Mouse (Mus musculus): ENCODE measurements at regions not wholly inside any gene's neighbourhood (a gene's known extent, or its start where the extent isn't known, plus 50 kb on each side); places are given as distances from the start of the nearest gene placed in this dataset.
A peak's percentile ranks its signal among the peaks of the same experiment; 100 is the strongest.

GRCm38 (mm10) chr10:83944897-83945296 lies 222.2 kb downstream of the 1500009L16Rik start:
- H3K36me3 ChIP-seq: no peaks in the 10 kb centered on the region
- WGBS: 94% methylated on average over 10 of the region's 10 CpGs
- H3K4me1 ChIP-seq: peaks cover 7% of the 10 kb centered on the region; the same call in 1 of the 2 replicates
- no peak for ATAC-seq (ENCODE audit: low FRiP score, low read depth)
- no peak overlapping the region for H3K27ac ChIP-seq
- H3K4me2 ChIP-seq (replicated peaks): no peak overlapping the region
- H3K4me3 ChIP-seq: no peak overlapping the region
- H3K27me3 ChIP-seq: no peaks in the 10 kb centered on the region
- H3K9ac ChIP-seq: no peak overlapping the region
- no peaks in the 10 kb centered on the region for H3K9me3 ChIP-seq

GRCm38 (mm10) chr10:83945503-83945902 lies 222.8 kb downstream of the 1500009L16Rik start:
- no peaks in the 10 kb centered on the region for H3K27me3 ChIP-seq
- peaks cover 7% of the 10 kb centered on the region; the same call in 1 of the 2 replicates for H3K4me1 ChIP-seq
- H3K4me3 ChIP-seq: no peak overlapping the region
- no peak for ATAC-seq (ENCODE audit: low FRiP score, low read depth)
- no peaks in the 10 kb centered on the region for H3K36me3 ChIP-seq
- H3K9ac ChIP-seq: no peak overlapping the region
- no peak overlapping the region for H3K4me2 ChIP-seq (replicated peaks)
- 52% methylated on average over 9 of the region's 9 CpGs for WGBS
- no peaks in the 10 kb centered on the region for H3K9me3 ChIP-seq
- H3K27ac ChIP-seq: no peak overlapping the region

GRCm38 (mm10) chr10:83946186-83947176 lies 223.8 kb downstream of the 1500009L16Rik start:
- H3K9me3 ChIP-seq: no peaks in the 10 kb centered on the region
- no peak overlapping the region for H3K27ac ChIP-seq
- H3K4me2 ChIP-seq (replicated peaks): no peak overlapping the region
- no peak overlapping the region for H3K9ac ChIP-seq
- peaks cover 7% of the 10 kb centered on the region; the same call in 1 of the 2 replicates for H3K4me1 ChIP-seq
- H3K36me3 ChIP-seq: no peaks in the 10 kb centered on the region
- no peak for ATAC-seq (ENCODE audit: low FRiP score, low read depth)
- 75% methylated on average over 11 of the region's 11 CpGs for WGBS
- no peak overlapping the region for H3K4me3 ChIP-seq
- H3K27me3 ChIP-seq: no peaks in the 10 kb centered on the region

- Histone ChIP-seq H3K9ac (no peak overlapping the region), H3K27me3 (no peaks in the 10 kb centered on the region), H3K27ac (no peak overlapping the region), H3K9me3 (no peaks in the 10 kb centered on the region), H3K36me3 (no peaks in the 10 kb centered on the region), H3K4me2 (replicated peaks) (no peak overlapping the region), H3K4me3 (no peak overlapping the region), H3K4me1 (no peaks in the 10 kb centered on the region)
- ATAC-seq (ENCODE audit: low FRiP score, low read depth): no peak; the same call in 1 of the 2 replicates
- WGBS: 38% methylated on average over 18 of the region's 18 CpGs
Observed at GRCm38 (mm10) chr10:83957118-83957759, 234.6 kb downstream of the 1500009L16Rik start.

GRCm38 (mm10) chr10:83958397-83958796 lies 235.7 kb downstream of the 1500009L16Rik start:
- no peaks in the 10 kb centered on the region for H3K9me3 ChIP-seq
- H3K4me3 ChIP-seq: no peak overlapping the region
- H3K36me3 ChIP-seq: no peaks in the 10 kb centered on the region
- no peak overlapping the region for H3K27ac ChIP-seq
- no peaks in the 10 kb centered on the region for H3K4me1 ChIP-seq
- H3K9ac ChIP-seq: no peak overlapping the region
- no peaks in the 10 kb centered on the region; the same call in 1 of the 2 replicates for H3K27me3 ChIP-seq
- ATAC-seq (ENCODE audit: low FRiP score, low read depth): no peak
- 87% methylated on average over 3 of the region's 3 CpGs for WGBS
- H3K4me2 ChIP-seq (replicated peaks): no peak overlapping the region

GRCm38 (mm10) chr10:83958826-83959225 lies 236.2 kb downstream of the 1500009L16Rik start:
- 88% methylated on average over 2 of the region's 2 CpGs for WGBS
- H3K4me1 ChIP-seq: no peaks in the 10 kb centered on the region
- no peaks in the 10 kb centered on the region for H3K9me3 ChIP-seq

GRCm38 (mm10) chr10:83963232-83963760 lies 240.6 kb downstream of the 1500009L16Rik start:
- Histone ChIP-seq H3K9ac (no peak overlapping the region), H3K36me3 (no peaks in the 10 kb centered on the region), H3K4me3 (no peak overlapping the region), H3K27me3 (no peaks in the 10 kb centered on the region; the same call in 1 of the 2 replicates), H3K4me2 (replicated peaks) (no peak overlapping the region), H3K27ac (no peak overlapping the region), H3K9me3 (no peaks in the 10 kb centered on the region), H3K4me1 (peaks cover 5% of the 10 kb centered on the region)
- WGBS: 79% methylated on average over 12 of the region's 12 CpGs
- ATAC-seq (ENCODE audit: low FRiP score, low read depth): no peak

More at GRCm38 (mm10) chr10:83958826-83959225, 236.2 kb downstream of the 1500009L16Rik start:
- Histone ChIP-seq H3K36me3 (no peaks in the 10 kb centered on the region), H3K27ac (no peak overlapping the region), H3K27me3 (no peaks in the 10 kb centered on the region; the same call in 1 of the 2 replicates), H3K4me3 (no peak overlapping the region), H3K9ac (no peak overlapping the region), H3K4me2 (replicated peaks) (no peak overlapping the region)
- ATAC-seq (ENCODE audit: low FRiP score, low read depth): no peak

- 28% methylated on average over 12 of the region's 12 CpGs for WGBS
Observed at GRCm38 (mm10) chr10:83963779-83964643, 241.3 kb downstream of the 1500009L16Rik start.

GRCm38 (mm10) chr10:83964838-83965237 lies 242.2 kb downstream of the 1500009L16Rik start:
- Histone ChIP-seq H3K4me2 (replicated peaks) (no peak overlapping the region), H3K4me3 (no peak overlapping the region), H3K36me3 (no peaks in the 10 kb centered on the region), H3K27ac (no peak overlapping the region), H3K27me3 (no peaks in the 10 kb centered on the region; the same call in 1 of the 2 replicates), H3K9me3 (no peaks in the 10 kb centered on the region), H3K4me1 (peaks cover 8% of the 10 kb centered on the region), H3K9ac (no peak overlapping the region)
- no peak for ATAC-seq (ENCODE audit: low FRiP score, low read depth)
- 65% methylated on average over 5 of the region's 5 CpGs for WGBS

More at GRCm38 (mm10) chr10:83963779-83964643, 241.3 kb downstream of the 1500009L16Rik start:
- H3K4me2 ChIP-seq (replicated peaks): no peak overlapping the region
- no peak overlapping the region for H3K9ac ChIP-seq
- no peaks in the 10 kb centered on the region; the same call in 1 of the 2 replicates for H3K27me3 ChIP-seq
- no peaks in the 10 kb centered on the region for H3K36me3 ChIP-seq
- H3K4me1 ChIP-seq: peaks cover 5% of the 10 kb centered on the region
- ATAC-seq (ENCODE audit: low FRiP score, low read depth): no peak
- no peak overlapping the region for H3K4me3 ChIP-seq
- H3K27ac ChIP-seq: no peak overlapping the region
- no peaks in the 10 kb centered on the region for H3K9me3 ChIP-seq

GRCm38 (mm10) chr10:83970501-83970900 lies 247.8 kb downstream of the 1500009L16Rik start:
- no peak overlapping the region for H3K4me3 ChIP-seq
- peaks cover 21% of the 10 kb centered on the region for H3K4me1 ChIP-seq
- H3K27ac ChIP-seq: no peak overlapping the region
- H3K27me3 ChIP-seq: no peaks in the 10 kb centered on the region
- 55% methylated on average over 3 of the region's 3 CpGs for WGBS
- no peak overlapping the region for H3K4me2 ChIP-seq (replicated peaks)
- no peak for ATAC-seq (ENCODE audit: low FRiP score, low read depth)
- H3K9me3 ChIP-seq: no peaks in the 10 kb centered on the region
- no peaks in the 10 kb centered on the region for H3K36me3 ChIP-seq
- no peak overlapping the region for H3K9ac ChIP-seq

- Histone ChIP-seq H3K9ac (no peak overlapping the region), H3K9me3 (no peaks in the 10 kb centered on the region), H3K4me1 (peaks cover 20% of the 10 kb centered on the region), H3K36me3 (no peaks in the 10 kb centered on the region), H3K4me3 (no peak overlapping the region), H3K27ac (peak overlapping the region; percentile 15; the same call in 1 of the 2 replicates), H3K27me3 (no peaks in the 10 kb centered on the region), H3K4me2 (replicated peaks) (no peak overlapping the region)
- peak; percentile 78 for ATAC-seq (ENCODE audit: low FRiP score, low read depth)
- 48% methylated on average over 6 of the region's 6 CpGs for WGBS
Observed at GRCm38 (mm10) chr10:83974548-83974947, 251.9 kb downstream of the 1500009L16Rik start.
